Mouse (Mus musculus) liver, embryonic 15.5 days (tissue): Measurements from ENCODE around the gene Sox30. TPM values are rescaled to one million over a fixed set of nuclear protein-coding genes. Genes with fewer than 3 reads are reported as not detected.

ENCODE experiments used
- polyA plus RNA-seq: library from polyadenylated mRNA; unstranded; fragments of >200 nt; fragmentation: Nextera tagmentation; extraction: Ambion mirVana; gene quantifications from 2 replicates; pipeline ENCODE4 v1.2.1, GENCODE M21; 2015

Sox30 gene
- polyA plus RNA-seq, 1 experiment from 2014 or later: not detected

Other genes with a start within 250 kb of the Sox30 start
- 53.8 and 62.1 TPM in 2 replicates for gene Clint1, start 128.3 kb upstream of the Sox30 start, polyA plus RNA-seq
- 2.3 and 2.5 TPM in 2 replicates for gene Lsm11, start 35.4 kb upstream of the Sox30 start, polyA plus RNA-seq
- gene Thg1l, start 24.8 kb upstream of the Sox30 start, polyA plus RNA-seq: 5.5 and 5.7 TPM in 2 replicates
- gene Gm12166, start 72.0 kb downstream of the Sox30 start, polyA plus RNA-seq: 3.4 TPM in 2 replicates
- gene Adam19, start 75.7 kb downstream of the Sox30 start, polyA plus RNA-seq: 0.93 and 0.98 TPM in 2 replicates
- gene Nipal4, start 186.2 kb downstream of the Sox30 start, polyA plus RNA-seq: 0.03 and 0.15 TPM in 2 replicates